Mouse (Mus musculus) left cerebral cortex, postnatal 10 days (tissue): ENCODE results near the gene Pif1. TPM values are rescaled to one million over a fixed set of nuclear protein-coding genes. Genes with fewer than 3 reads are reported as not detected.

Experiments used
- DNase-seq, 2 experiments: peaks; one replicate each; pipeline ENCODE4 v3.0.0; 2021 to 2022; ENCODE audit warnings: low spot score in 2 of 2, mixed read lengths in 1 of 2; ENCODE audit errors: extremely low spot score in 1 of 2
- intact Hi-C: fragments of 180-260 bp; cut with DNase I; formaldehyde crosslinking; loops from one replicate; pipeline ENCODE4 v1.15.1; 2025
- total RNA-seq, 2 experiments: library from RNA; stranded (reverse); gene quantifications; 2 replicates each; pipeline ENCODE4 v1.2.3; 2021

The Pif1 gene
- total RNA-seq, 2 experiments from 2014 or later, result 0.79 to 1.1 TPM

DNA sequence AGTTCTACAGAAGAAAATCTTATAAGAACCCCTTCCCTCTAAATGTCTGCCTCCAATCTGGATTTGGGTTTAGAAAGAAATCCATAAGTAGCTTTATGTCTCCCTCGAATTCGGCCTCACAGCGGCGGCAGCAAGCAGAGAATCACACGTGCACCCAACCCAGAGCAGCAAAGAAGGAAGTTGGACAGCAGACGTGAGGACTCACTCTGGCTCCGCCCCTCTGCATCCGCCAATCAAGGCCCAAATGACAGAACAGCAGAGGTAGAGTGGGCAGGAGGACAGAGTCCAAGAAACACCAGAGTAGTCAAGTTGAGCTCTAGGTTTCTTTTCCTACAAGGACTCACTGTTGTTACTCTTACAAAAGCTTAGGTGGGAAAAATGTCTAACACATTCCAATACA lies 3.9 kb upstream of the Pif1 start:
- peak in 1 of 2 experiments; percentile 34 for DNase-seq
- intact Hi-C loops, result no loop called here

DNA sequence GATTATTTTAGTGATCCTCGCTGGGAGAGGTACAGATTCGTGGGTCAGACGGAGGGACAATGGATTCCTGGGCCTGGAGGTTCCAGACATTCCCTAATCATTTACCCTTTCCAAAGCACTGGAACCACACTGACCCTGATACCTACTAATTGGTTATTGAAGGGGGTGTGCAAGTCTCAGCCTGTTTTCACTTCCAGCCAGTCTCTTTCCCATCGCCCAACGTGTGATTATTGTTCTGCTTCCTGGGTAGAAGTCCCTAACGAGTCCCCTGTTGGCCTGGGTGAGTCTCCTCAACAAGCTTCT lies 261 bp downstream of the Pif1 start:
- intact Hi-C loops, result no loop called here
- no peak for DNase-seq

DNA sequence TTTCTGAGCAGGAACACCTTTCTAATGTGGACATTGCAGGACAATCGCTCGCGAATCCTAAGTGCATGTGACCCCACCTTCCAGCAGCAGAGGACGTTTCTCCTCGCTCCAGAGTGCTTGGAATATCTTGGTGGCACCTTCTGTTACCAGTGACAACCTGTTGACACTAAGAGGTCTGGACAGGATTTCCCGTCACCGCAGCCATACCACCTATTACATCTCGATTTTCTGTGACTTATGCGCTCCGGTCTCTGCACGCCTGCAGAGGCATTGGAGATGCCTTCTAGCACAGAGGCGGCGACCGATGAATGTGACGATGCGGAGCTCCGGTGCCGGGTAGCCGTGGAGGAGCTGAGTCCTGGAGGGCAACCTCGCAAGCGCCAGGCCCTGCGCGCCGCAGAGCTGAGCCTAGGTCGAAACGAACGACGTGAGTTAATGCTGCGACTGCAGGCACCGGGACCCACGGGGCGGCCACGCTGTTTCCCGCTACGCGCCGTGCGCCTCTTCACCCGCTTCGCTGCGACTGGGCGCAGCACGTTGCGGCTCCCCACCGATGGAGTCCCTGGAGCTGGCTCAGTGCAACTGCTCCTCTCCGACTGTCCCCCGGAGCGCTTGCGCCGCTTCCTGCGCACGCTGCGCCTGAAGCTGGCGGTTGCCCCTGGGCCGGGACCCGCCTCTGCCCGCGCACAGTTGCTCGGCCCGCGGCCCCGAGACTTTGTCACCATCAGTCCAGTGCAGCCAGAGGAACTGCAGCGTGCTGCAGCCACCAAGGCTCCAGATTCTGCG lies 806 bp downstream of the Pif1 start:
- intact Hi-C loops, result no loop called here
- DNase-seq, result peak in 1 of 2 experiments; percentile 50

DNA sequence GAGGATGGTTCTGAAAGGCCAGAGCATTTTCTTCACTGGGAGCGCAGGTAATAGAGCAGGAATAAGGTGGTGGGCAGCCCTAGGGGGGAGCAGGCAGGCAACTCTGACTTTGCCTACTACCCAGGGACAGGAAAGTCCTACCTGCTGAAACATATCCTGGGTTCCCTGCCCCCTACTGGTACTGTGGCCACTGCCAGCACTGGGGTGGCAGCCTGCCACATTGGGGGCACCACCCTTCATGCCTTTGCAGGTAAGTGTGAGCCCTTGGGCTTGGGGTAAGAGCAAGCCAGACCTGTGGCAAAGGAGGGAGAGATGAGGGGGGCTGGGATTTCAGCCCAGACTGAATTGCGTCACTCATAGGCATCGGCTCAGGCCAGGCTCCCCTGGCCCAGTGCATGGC lies 2.1 kb downstream of the Pif1 start:
- intact Hi-C loops, result no loop called here
- DNase-seq, result no peak

DNA sequence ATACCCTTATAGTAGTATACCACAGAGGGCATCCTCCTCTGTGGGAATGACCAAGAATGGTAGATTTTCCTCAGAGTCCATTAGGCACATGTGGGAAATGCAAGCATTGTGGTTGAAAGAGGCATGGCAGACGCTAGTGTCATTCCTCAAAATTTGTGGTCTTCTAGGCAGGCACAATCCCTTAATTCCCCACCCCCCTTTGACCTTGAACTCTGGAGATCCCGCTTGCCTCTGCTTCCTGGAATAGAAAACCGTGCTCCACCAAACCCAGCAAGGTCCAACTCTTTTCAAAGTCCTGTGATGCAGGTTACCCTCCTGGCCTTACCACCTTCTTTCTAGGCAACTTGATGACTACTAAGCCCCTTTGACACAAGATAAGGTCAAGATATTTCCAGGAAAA lies 5.8 kb downstream of the Pif1 start:
- intact Hi-C loops, result no loop called here
- DNase-seq, result no peak

DNA sequence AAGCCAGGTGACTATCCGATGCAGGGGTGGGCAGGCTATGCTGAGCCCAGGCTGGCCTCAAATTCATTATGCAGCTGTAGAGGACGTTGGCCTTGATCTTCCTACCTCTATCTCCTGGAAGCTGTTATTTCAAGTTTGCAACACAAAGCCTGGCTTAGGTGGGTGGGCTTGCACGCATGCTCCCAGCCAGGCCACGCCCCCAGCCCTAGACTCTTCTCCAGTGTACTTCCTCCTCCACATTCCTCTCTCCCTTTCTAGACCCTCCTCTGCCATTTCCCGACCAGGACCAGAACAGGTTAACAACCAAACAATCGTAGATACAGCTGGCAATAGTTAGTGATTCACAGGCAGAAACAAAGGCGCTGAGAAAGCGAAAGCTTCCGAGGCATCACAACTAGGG lies 6.6 kb downstream of the Pif1 start:
- intact Hi-C loops, result no loop called here
- DNase-seq, result no peak

DNA sequence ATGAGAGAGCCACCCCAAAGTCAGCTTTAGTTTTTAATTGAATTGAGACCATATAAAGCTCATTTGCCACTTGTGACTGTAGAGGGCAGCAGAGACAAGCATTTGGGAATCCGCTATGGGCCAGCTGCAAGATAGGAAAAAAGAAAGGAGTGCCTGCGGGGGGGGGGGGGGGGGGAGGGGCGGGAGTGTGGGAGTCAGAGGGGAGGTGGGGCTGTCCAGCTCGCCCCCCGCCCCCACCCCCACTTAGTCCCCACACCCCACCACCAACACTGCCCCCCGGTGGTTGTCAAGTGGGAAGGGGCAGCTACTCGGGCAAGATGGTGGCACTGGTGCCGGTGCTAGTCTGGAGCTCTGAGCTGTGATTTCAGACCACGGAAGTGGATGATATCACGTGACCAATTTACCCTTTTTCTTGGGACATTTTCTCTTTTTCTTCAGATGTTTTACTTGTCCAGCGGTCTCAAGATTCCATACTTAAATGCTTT lies 11.8 kb downstream of the Pif1 start:
- DNase-seq, result peak in 1 of 2 experiments; percentile 57
- intact Hi-C loops, result no loop called here

DNA sequence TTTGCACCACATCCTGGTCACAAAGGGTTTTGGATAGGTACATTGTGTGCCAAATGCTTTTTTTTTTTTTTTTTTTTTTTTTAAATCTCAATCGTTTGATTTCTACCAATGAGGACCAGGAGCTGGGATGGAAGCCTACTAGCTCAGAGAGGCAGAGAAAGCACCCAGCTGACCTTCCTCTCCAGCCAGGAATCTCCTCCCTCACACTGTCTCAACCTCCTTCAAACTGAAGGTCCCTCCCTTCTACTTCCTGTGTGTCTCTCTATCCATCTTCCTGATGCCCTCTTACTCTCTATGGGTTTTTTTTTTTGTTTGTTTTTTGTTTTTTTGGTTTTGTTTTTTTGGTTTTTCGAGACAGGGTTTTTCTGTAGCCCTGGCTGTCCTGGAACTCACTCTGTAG lies 14.0 kb downstream of the Pif1 start:
- no peak for DNase-seq
- intact Hi-C loops, result no loop called here

DNA sequence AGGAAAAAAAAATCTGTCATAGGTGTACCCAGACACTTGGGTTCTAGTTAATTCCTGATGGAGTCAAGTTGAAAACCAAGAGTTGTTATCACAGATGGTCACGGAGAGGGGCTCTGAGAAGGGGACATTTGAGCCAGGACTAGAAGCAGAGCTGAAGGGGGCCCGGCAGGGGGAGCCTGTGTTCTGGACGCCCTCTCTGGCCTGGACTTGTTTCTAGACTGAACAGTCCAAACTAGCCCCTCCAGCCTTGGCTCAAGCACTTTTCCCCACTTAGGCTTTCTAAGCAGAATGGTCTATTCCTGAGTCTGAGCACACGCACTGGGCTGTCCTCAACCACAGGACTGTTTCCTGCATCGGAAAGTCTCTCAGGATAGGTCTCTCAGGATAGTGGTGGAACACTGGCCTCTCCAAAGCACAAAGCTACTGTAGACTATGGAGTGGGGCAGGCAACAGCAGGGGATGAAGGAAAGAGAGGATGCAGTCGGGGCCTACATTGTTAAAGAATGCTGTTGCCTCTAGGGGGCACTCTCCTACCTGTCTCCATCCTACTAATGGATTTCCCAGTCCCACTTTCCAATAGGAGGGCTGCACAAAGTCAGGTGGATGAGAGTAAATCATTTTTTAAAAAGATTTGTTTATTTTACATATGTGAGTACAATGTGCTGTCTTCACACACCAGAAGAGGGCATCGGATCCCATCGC lies 16.6 kb downstream of the Pif1 start:
- DNase-seq, result no peak
- intact Hi-C loops, result loop anchor here (2.0 kb wide), 1 partner anchor 57 kb away; no protein-coding TSS in a partner anchor

DNA sequence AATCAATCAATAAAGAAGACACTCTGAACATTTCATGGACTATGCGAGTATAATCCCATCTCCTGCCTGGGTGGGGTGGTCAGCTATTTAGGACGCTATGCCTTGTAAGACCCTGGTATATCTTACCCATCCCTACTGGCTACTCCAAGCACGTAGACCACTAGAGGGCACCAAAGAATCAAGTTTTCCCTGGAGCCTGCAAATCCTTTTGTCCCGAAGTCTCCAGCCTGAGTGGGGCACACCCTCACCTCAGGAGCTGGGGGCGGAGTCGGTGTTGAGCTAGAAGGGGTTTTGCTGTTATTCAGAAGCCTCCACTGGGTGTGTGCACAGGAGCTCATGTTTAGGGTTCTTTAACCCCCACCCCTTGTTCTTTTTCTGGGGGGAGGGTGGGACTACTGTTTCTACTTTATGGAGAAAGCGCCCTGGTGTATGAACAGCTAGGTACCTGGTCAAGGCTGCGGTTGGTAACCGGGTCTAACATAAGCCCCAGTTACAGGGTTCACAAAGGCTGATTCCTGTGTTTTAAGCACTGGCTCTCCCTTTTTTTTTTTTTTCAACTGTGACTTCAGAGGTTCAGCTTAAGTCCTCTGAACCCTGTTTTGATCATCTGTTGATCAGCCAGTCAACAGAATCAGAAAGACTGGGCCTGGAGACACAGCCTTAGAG lies 18.6 kb downstream of the Pif1 start:
- peak; percentile 32 to 80 for DNase-seq
- intact Hi-C loops, result loop anchor here (2.0 to 5.0 kb wide), 2 partner anchors 55 to 247 kb away; no protein-coding TSS in a partner anchor

DNA sequence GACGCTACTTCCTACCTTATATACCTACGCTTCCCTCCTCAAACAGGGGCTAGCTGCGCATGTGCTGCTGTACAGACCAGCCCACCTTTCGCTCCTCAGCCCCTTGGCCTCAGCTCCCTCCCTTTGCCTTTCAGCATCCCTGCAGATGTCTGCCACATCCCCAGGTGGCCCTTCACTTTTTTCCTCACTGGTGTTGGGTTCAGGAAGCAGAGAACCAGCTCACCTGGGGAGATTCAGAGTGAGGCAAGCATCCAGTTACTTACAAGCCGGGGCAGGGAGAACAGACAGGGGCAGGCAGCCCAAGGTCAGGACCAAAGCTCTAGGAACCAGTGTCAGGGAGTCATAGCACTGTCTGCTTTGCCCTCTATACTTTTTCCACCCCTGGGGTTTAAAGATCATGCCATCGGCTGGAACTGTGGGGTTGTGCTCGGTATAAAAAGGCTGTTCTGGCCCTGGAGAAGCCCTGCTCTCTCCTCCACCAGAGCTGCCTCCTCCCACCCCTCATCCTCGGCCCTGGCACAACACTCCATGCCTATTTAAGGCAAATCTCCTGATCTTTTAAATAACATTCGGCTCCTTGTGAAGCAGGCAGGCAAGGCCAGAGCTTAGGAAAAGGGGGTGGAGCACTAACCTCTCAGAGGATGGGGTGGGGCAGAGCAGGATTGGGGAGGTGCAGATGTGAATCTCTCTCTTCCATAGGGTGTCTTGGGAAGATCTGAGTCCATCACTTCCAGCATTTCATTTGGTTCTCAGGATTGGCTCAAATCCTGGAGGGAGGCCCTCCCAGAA lies 19.6 kb downstream of the Pif1 start:
- no peak for DNase-seq
- intact Hi-C loops, result loop anchor here (5.0 kb wide), 1 partner anchor 246 kb away; no protein-coding TSS in a partner anchor

DNA sequence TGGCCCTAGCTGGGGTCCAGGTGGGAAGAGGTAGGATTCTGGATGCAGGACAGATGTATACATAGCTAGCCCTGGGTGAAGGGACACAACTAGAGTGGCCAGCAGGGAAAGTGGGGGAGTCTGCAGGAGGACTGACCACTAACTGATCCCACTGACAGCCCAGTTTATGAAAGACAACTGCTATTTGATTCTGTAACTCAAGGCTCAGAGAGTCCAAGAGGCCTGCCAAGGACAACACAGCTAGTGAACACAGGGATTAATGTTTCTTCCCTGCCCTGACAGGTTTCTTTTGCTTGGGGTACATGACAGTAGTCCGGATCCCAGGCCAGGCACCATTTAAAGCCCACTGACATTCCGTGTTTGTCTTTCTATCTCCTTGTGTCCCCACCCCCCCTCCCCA lies 20.2 kb downstream of the Pif1 start:
- no peak for DNase-seq
- intact Hi-C loops, result loop anchor here (5.0 kb wide), 1 partner anchor 245 kb away; no protein-coding TSS in a partner anchor

DNA sequence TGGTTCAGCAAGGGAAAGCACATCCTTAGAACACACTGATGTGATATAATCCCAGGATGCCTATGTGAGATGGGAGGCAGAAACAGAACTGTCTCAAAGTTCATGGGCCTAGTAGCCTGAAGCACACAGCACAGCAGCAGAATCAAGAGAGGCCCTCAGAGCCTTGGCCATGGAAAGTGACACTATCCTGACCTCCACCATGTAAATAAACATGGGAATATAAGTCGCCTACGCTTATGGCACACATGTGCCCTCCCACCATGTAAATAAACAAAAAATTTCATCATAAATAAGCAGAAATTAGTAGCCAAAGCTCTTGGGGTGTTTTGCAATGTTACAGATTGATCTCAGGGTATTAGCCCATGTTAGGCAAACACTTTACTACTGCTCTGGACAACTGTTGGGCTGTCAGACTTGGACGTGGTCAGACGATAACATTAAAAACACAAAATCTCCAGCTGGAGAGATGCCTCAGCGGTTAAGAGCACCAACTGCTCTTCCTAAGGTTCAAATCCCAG lies 25.1 kb downstream of the Pif1 start:
- intact Hi-C loops, result no loop called here

DNA sequence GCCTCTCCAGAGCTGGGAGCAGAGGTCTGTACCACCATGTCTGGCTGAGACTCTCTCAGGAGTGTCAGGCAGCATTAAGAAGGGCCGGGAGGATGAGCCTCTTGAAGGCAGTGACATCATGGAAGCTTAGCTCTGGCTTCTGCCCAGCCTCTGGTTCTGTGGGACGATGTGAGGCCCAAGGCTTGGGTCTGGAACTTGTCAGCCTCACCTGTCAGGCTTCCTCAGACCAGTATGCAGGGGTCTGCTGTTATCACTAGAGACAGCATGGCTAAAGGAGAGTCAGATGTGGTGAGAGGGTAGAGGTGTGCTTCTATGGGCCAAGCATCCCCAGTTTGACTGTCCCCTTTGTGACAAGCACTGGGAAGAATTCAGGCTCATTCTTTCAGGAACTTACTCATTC lies 26.1 kb downstream of the Pif1 start:
- intact Hi-C loops, result no loop called here
- DNase-seq, result no peak

More for the DNA sequence above, 25.1 kb downstream of the Pif1 start:
- no peak for DNase-seq

DNA sequence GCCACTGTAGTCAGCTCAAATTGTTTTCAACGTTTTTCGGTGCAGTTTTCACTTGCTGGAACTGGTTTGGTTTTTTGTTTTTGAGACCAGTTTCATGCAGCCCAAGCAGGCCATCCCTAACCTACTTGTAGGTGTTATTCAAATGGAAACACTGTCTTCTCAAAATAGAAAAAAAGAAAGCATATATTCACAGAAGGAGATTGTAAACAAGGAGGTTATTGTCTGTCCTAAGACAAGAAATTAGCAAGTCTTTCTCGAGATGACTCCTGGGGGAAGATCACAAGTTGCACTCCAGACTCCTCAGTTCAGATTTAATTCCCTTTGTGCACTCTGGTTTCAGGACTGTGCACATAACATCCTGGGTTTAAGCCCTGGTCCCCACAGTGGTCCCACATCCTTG lies 32.4 kb downstream of the Pif1 start:
- DNase-seq, result no peak
- intact Hi-C loops, result no loop called here

DNA sequence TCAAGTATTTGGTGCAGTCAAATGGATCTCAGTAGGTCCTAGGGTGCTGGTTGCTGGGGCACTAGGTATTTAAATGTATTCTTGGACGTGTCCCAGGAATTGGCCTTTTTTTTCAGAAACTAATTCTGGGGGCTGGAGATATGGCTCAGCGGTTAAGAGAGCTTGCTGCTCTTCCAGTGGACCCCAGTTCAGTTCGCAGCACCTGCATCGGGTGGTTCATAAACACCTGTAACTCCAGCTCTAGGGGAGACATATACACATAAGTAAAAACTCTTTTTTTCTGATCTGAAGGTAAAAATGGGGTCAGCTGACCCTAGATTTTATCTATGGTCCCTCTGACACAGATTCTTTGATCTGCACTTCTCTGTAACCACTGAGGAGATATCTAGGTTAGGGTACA lies 34.2 kb downstream of the Pif1 start:
- intact Hi-C loops, result no loop called here
- no peak for DNase-seq

DNA sequence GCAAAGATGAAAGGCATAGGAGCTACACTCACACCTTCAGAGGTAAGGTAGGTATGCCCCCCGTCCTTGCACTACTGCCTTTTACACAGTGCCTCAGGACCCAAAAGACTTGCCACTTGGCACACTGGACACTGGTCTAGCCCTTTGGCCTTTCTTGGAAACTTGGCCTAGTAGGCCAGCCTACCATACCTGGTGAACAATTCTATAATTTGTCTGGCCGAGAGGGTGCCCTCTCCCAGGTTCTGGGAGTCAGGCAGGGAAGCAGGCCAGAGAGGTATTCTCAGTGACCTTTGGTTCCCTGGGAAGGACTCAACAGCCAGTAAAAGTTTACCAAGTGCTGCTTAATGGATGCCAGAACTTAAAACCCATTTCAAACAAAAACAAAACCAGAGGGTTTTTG lies 34.7 kb downstream of the Pif1 start:
- intact Hi-C loops, result no loop called here
- DNase-seq, result no peak

DNA sequence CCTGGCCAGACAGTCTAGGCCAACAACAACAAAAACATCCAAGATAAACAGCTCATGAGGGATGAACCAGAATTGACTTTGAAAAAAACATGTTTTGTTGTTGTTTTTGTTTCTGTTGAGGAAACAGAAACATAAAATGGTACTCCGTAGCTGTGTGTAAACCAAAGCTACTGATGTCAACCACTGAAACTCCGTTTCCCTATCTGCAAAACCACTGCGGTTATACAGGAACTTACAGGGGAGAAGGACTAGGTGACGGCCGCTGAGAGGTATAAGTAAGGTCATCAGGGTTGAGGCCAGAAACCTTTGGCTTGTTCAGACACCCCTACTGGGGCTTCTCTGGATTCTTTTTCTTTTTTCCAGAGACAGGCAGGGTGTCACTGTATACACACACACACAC lies 35.9 kb downstream of the Pif1 start:
- intact Hi-C loops, result no loop called here
- DNase-seq, result no peak

DNA sequence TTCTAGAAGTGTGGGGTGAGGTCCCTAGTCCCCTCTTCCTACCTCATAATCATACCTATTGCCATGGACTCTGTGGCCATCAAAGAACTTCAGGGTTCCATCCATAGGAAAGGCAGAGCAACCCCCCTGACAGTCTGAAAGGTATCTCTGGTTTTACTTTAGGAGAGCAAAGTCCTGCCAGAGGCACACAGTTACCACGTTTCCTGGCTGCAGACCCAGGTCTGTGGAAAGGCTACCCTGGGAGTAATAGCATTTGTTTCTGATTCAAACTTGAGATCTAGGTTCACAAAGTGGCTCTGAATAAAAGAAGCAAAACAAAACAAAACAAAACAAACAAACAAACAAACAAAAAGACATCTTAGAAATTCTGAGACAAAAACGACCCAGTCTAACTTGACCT lies 37.3 kb downstream of the Pif1 start:
- DNase-seq, result no peak
- intact Hi-C loops, result no loop called here
